Mouse (Mus musculus): ENCODE data around the gene Tln2. TPM values are rescaled to one million over a fixed set of nuclear protein-coding genes. Genes with fewer than 3 reads are reported as not detected.

Tln2 gene
- polyA plus RNA-seq, 1 experiment: 0.50 TPM

- Histone ChIP-seq H3K27me3 (ENCODE audit: control insufficient read depth, insufficient read depth, low read length) (no peaks in the 10 kb centered on the region), H3K36me3 (ENCODE audit: control insufficient read depth, insufficient read depth, low read length) (no peaks in the 10 kb centered on the region), H3K27ac (ENCODE audit: insufficient read depth, low read length) (no peak overlapping the region), H3K4me1 (ENCODE audit: control insufficient read depth, insufficient read depth, insufficient read length) (no peaks in the 10 kb centered on the region), H3K4me3 (ENCODE audit: extremely low read depth, insufficient read depth, insufficient read length) (no peak overlapping the region)
- WGBS: 75% methylated on average over 3 of the region's 3 CpGs
- DNase-seq (ENCODE audit: low read depth in 1 of 2, low spot score in 2 of 2): no peak
- TF ChIP-seq POLR2A (IDR thresholded peaks at IDR 0.05; ENCODE audit: low read depth, low read length) (no peak), CTCF (IDR thresholded peaks at IDR 0.05; ENCODE audit: extremely low read depth, insufficient read depth, insufficient read length, insufficient replicate concordance) (no peak)
These were observed 322.5 kb downstream of the Tln2 start for GRCm38 (mm10) chr9:67236987-67237386.

- TF ChIP-seq POLR2A (IDR thresholded peaks at IDR 0.05; ENCODE audit: low read depth, low read length) (no peak), CTCF (IDR thresholded peaks at IDR 0.05; ENCODE audit: extremely low read depth, insufficient read depth, insufficient read length, insufficient replicate concordance) (no peak)
- DNase-seq (ENCODE audit: low read depth in 1 of 2, low spot score in 2 of 2): no peak
- no peaks in the 10 kb centered on the region for H3K36me3 ChIP-seq (ENCODE audit: control insufficient read depth, insufficient read depth, low read length)
- no peaks in the 10 kb centered on the region for H3K27me3 ChIP-seq (ENCODE audit: control insufficient read depth, insufficient read depth, low read length)
- no peaks in the 10 kb centered on the region for H3K4me1 ChIP-seq (ENCODE audit: control insufficient read depth, insufficient read depth, insufficient read length)
- no peak overlapping the region for H3K4me3 ChIP-seq (ENCODE audit: extremely low read depth, insufficient read depth, insufficient read length)
- WGBS: 73% methylated on average over 12 of the region's 12 CpGs
- H3K27ac ChIP-seq (ENCODE audit: insufficient read depth, low read length): no peak overlapping the region
These were observed 323.9 kb downstream of the Tln2 start for GRCm38 (mm10) chr9:67235441-67236217.

GRCm38 (mm10) chr9:67229033-67229432 lies 330.5 kb downstream of the Tln2 start:
- no peaks in the 10 kb centered on the region for H3K36me3 ChIP-seq (ENCODE audit: control insufficient read depth, insufficient read depth, low read length)
- no peak overlapping the region for H3K4me3 ChIP-seq (ENCODE audit: extremely low read depth, insufficient read depth, insufficient read length)
- DNase-seq (ENCODE audit: low read depth in 1 of 2, low spot score in 2 of 2): no peak
- WGBS: 89% methylated on average over 5 of the region's 5 CpGs
- TF ChIP-seq CTCF (IDR thresholded peaks at IDR 0.05; ENCODE audit: extremely low read depth, insufficient read depth, insufficient read length, insufficient replicate concordance): no peak
- no peak for TF ChIP-seq POLR2A (IDR thresholded peaks at IDR 0.05; ENCODE audit: low read depth, low read length)
- H3K27me3 ChIP-seq (ENCODE audit: control insufficient read depth, insufficient read depth, low read length): no peaks in the 10 kb centered on the region
- H3K27ac ChIP-seq (ENCODE audit: insufficient read depth, low read length): no peak overlapping the region
- H3K4me1 ChIP-seq (ENCODE audit: control insufficient read depth, insufficient read depth, insufficient read length): no peaks in the 10 kb centered on the region

- H3K4me1 ChIP-seq (ENCODE audit: control insufficient read depth, insufficient read depth, insufficient read length): no peaks in the 10 kb centered on the region
- no peak for DNase-seq (ENCODE audit: low read depth in 1 of 2, low spot score in 2 of 2)
- H3K36me3 ChIP-seq (ENCODE audit: control insufficient read depth, insufficient read depth, low read length): no peaks in the 10 kb centered on the region
- TF ChIP-seq CTCF (IDR thresholded peaks at IDR 0.05; ENCODE audit: extremely low read depth, insufficient read depth, insufficient read length, insufficient replicate concordance) (no peak), POLR2A (IDR thresholded peaks at IDR 0.05; ENCODE audit: low read depth, low read length) (no peak)
- no peak overlapping the region for H3K27ac ChIP-seq (ENCODE audit: insufficient read depth, low read length)
- H3K4me3 ChIP-seq (ENCODE audit: extremely low read depth, insufficient read depth, insufficient read length): no peak overlapping the region
- H3K27me3 ChIP-seq (ENCODE audit: control insufficient read depth, insufficient read depth, low read length): no peaks in the 10 kb centered on the region
- 60% methylated on average over 3 of the region's 3 CpGs for WGBS
These were observed 339.1 kb downstream of the Tln2 start for GRCm38 (mm10) chr9:67220388-67220787.

GRCm38 (mm10) chr9:67218001-67218400 lies 341.5 kb downstream of the Tln2 start:
- H3K4me1 ChIP-seq (ENCODE audit: control insufficient read depth, insufficient read depth, insufficient read length): no peaks in the 10 kb centered on the region
- H3K36me3 ChIP-seq (ENCODE audit: control insufficient read depth, insufficient read depth, low read length): no peaks in the 10 kb centered on the region
- WGBS: 86% methylated on average over 9 of the region's 9 CpGs
- H3K4me3 ChIP-seq (ENCODE audit: extremely low read depth, insufficient read depth, insufficient read length): no peak overlapping the region
- DNase-seq (ENCODE audit: low read depth in 1 of 2, low spot score in 2 of 2): no peak
- no peak for TF ChIP-seq POLR2A (IDR thresholded peaks at IDR 0.05; ENCODE audit: low read depth, low read length)
- TF ChIP-seq CTCF (IDR thresholded peaks at IDR 0.05; ENCODE audit: extremely low read depth, insufficient read depth, insufficient read length, insufficient replicate concordance): no peak
- H3K27me3 ChIP-seq (ENCODE audit: control insufficient read depth, insufficient read depth, low read length): no peaks in the 10 kb centered on the region
- H3K27ac ChIP-seq (ENCODE audit: insufficient read depth, low read length): no peak overlapping the region

GRCm38 (mm10) chr9:67214191-67214985 lies 345.1 kb downstream of the Tln2 start:
- no peaks in the 10 kb centered on the region for H3K27me3 ChIP-seq (ENCODE audit: control insufficient read depth, insufficient read depth, low read length)
- no peak overlapping the region for H3K4me3 ChIP-seq (ENCODE audit: extremely low read depth, insufficient read depth, insufficient read length)
- no peak for DNase-seq (ENCODE audit: low read depth in 1 of 2, low spot score in 2 of 2)
- H3K4me1 ChIP-seq (ENCODE audit: control insufficient read depth, insufficient read depth, insufficient read length): no peaks in the 10 kb centered on the region
- no peak overlapping the region for H3K27ac ChIP-seq (ENCODE audit: insufficient read depth, low read length)
- no peaks in the 10 kb centered on the region for H3K36me3 ChIP-seq (ENCODE audit: control insufficient read depth, insufficient read depth, low read length)
- TF ChIP-seq CTCF (IDR thresholded peaks at IDR 0.05; ENCODE audit: extremely low read depth, insufficient read depth, insufficient read length, insufficient replicate concordance) (no peak), POLR2A (IDR thresholded peaks at IDR 0.05; ENCODE audit: low read depth, low read length) (no peak)
- WGBS: 87% methylated on average over 3 of the region's 3 CpGs

Data from spleen, adult 2 months (tissue).